Mouse (Mus musculus): ENCODE data around the gene Bcl2l1.

DNA sequence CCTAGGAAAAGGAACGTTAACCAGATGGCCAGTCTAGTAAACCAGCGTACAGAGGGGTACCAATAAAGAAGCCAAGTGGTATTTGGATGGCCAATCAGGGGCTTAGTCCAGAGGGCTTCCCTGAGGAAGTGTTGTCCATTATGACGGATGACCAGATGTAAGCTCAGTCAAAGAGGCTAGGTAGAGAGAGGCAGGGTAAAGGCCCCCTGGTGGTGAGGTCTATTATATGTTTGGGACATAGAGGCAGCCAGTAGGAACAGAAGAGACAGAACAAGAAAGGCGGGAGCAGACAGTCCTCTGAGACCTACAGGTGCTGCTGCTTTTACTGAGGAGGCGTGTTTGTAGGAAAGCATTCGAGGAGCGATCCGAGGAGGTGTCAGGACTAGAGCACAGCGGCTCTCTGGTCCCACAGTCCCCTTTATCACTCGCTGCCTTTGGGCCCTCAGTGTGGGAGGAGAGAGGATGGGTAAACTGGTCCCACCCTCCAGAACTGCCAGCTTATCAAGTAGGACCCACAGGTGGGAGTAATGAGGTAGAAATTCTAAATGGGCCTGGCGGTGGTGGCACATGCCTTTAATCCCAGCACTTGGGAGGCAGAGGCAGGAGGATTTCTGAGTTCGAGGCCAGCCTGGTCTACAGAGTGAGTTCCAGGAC is 63.8 kb downstream of the Bcl2l1 start:
- TF ChIP-seq MAFK (IDR thresholded peaks at IDR 0.05; ENCODE audit: insufficient replicate concordance, low read length), result no peak
- TF ChIP-seq CTCF (conservative IDR thresholded peaks at IDR 0.05 in 1 of 2, IDR thresholded peaks at IDR 0.05 in 1 of 2; ENCODE audit: low read depth in 2 of 2, low read length in 2 of 2), result peak; percentile 59 to 80
- no peak for TF ChIP-seq TCF12 (IDR thresholded peaks at IDR 0.05; ENCODE audit: low read depth, low read length)
- TF ChIP-seq GABPA (IDR thresholded peaks at IDR 0.05; ENCODE audit: insufficient replicate concordance, low read depth, low read length), result no peak
- TF ChIP-seq MAX (IDR thresholded peaks at IDR 0.05; ENCODE audit: low read length), result no peak
- no peak for TF ChIP-seq ZKSCAN1 (IDR thresholded peaks at IDR 0.05; ENCODE audit: borderline replicate concordance, low read depth, low read length)
- TF ChIP-seq POLR2A (IDR thresholded peaks at IDR 0.05; ENCODE audit: low read depth, low read length), result no peak
- TF ChIP-seq KAT2A (IDR thresholded peaks at IDR 0.05; ENCODE audit: insufficient replicate concordance, low read length), result no peak
- peak; percentile 69 for TF ChIP-seq SMC3 (IDR thresholded peaks at IDR 0.05; ENCODE audit: low read depth, low read length)
- TF ChIP-seq EP300 (IDR thresholded peaks at IDR 0.05; ENCODE audit: low read length), result no peak

All from CH12.LX (cell line).